Mouse (Mus musculus) midbrain, embryonic 12.5 days (tissue): ENCODE data around the gene Sept12. TPM values are rescaled to one million over a fixed set of nuclear protein-coding genes. Genes with fewer than 3 reads are reported as not detected.

ENCODE experiments used
- ATAC-seq: fragments of 200-750 bp; cut with Nextera tagmentation; 2 replicates; pipeline ENCODE4 v1.8.0; 2017; ENCODE audit warnings: low read depth, moderate TSS enrichment, moderate library complexity; ENCODE audit not compliant: low FRiP score
- H3K27ac ChIP-seq: fragments of 300-500 bp; sonication (generic); replicated peaks from 2 replicates; pipeline ENCODE4 v1.5.1; 2016; ENCODE audit warnings: mild to moderate bottlenecking
- H3K27me3 ChIP-seq: fragments of 300-500 bp; sonication (generic); 2 replicates; pipeline ENCODE4 v1.6.1; 2016; ENCODE audit warnings: mild to moderate bottlenecking
- H3K36me3 ChIP-seq: fragments of 300-500 bp; sonication (generic); 2 replicates; pipeline ENCODE4 v1.6.1; 2016
- H3K4me1 ChIP-seq: fragments of 300-500 bp; sonication (generic); 2 replicates; pipeline ENCODE4 v1.6.1; 2016
- H3K4me2 ChIP-seq: fragments of 300-500 bp; sonication (generic); replicated peaks from 2 replicates; pipeline ENCODE4 v1.6.1; 2016; ENCODE audit warnings: mild to moderate bottlenecking, moderate library complexity
- H3K4me3 ChIP-seq: fragments of 300-500 bp; sonication (generic); 2 replicates; pipeline ENCODE4 v1.5.1; 2016; ENCODE audit warnings: mild to moderate bottlenecking
- H3K9ac ChIP-seq: fragments of 300-500 bp; sonication (generic); replicated peaks from 2 replicates; pipeline ENCODE4 v1.6.1; 2016; ENCODE audit warnings: mild to moderate bottlenecking, moderate library complexity
- H3K9me3 ChIP-seq: fragments of 300-500 bp; sonication (generic); 2 replicates; pipeline ENCODE4 v1.6.1; 2016; ENCODE audit warnings: mild to moderate bottlenecking
- WGBS: fragments of 180-500 bp; shearing (Covaris S2); methylation state at CpG from one replicate; pipeline ENCODE4 v1.1.7; 2016; 5-methylcytosine and 5-hydroxymethylcytosine counted together
- polyA plus RNA-seq: library from polyadenylated mRNA; unstranded; fragments of >200 nt; fragmentation: Nextera tagmentation; extraction: Ambion mirVana; gene quantifications from 2 replicates; pipeline ENCODE4 v1.2.1, GENCODE M21; 2016

The Sept12 gene
- not detected in 2 replicates for polyA plus RNA-seq

DNA sequence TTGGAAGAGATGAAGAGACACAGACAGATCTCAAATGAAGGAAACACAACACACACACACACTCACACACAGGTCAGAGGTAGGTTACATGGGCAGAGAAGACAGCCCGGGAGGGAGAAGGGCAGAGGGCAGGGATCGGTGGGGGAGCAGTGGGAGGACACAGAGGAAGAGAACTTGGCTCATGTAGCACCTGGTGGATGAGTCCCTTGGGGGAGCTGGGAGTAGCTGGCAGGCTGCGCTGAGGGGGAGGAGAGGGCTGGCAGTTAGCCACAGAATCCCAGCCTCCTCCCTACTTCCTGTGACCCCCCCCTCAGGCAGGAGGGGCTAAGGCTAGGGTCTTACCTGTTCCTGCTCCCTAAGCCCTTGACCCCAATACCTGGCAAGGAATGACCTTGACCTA lies at the start of gene Sept12:
TSS of gene Sept12 (minus strand) at position 300 of the 400 bp plus-strand sequence.
- Histone ChIP-seq H3K36me3 (no peaks in the 10 kb centered on the region), H3K4me3 (no peak within 1 kb of the TSS), H3K4me1 (no peaks in the 10 kb centered on the region), H3K9me3 (no peaks in the 10 kb centered on the region), H3K9ac (no peak within 1 kb of the TSS), H3K4me2 (no peak within 1 kb of the TSS), H3K27me3 (no peaks in the 10 kb centered on the region), H3K27ac (no peak within 1 kb of the TSS)
- WGBS: 64% methylated on average over 3 of the region's 3 CpGs
- ATAC-seq: no peak

- Histone ChIP-seq H3K4me3 (no peak overlapping the region), H3K9me3 (no peaks in the 10 kb centered on the region), H3K27ac (no peak overlapping the region), H3K36me3 (peaks cover 71% of the 10 kb centered on the region), H3K9ac (no peak overlapping the region), H3K4me2 (no peak overlapping the region), H3K4me1 (peaks cover 16% of the 10 kb centered on the region), H3K27me3 (no peaks in the 10 kb centered on the region)
- ATAC-seq: no peak
- 98% methylated on average over 3 of the region's 3 CpGs for WGBS
Observed at GRCm38 (mm10) chr16:5045322-5045721, 47.7 kb upstream of the Sept12 start.

- H3K27me3 ChIP-seq: no peaks in the 10 kb centered on the region
- H3K9ac ChIP-seq: no peak overlapping the region
- no peak overlapping the region for H3K27ac ChIP-seq
- H3K4me2 ChIP-seq: no peak overlapping the region
- no peak overlapping the region for H3K4me3 ChIP-seq
- no peaks in the 10 kb centered on the region for H3K4me1 ChIP-seq
- H3K9me3 ChIP-seq: no peaks in the 10 kb centered on the region
- ATAC-seq: no peak
- WGBS: 89% methylated on average over 5 of the region's 5 CpGs
- peaks cover 93% of the 10 kb centered on the region for H3K36me3 ChIP-seq
Observed at GRCm38 (mm10) chr16:5036649-5037234, 39.1 kb upstream of the Sept12 start.

- 96% methylated on average over 3 of the region's 3 CpGs for WGBS
- no peak for ATAC-seq
- no peak overlapping the region for H3K4me3 ChIP-seq
- H3K9ac ChIP-seq: no peak overlapping the region
- no peaks in the 10 kb centered on the region for H3K4me1 ChIP-seq
- no peaks in the 10 kb centered on the region for H3K9me3 ChIP-seq
- H3K36me3 ChIP-seq: peaks cover 94% of the 10 kb centered on the region
- no peak overlapping the region for H3K27ac ChIP-seq
- no peak overlapping the region for H3K4me2 ChIP-seq
- H3K27me3 ChIP-seq: no peaks in the 10 kb centered on the region
Observed at GRCm38 (mm10) chr16:5035591-5035990, 37.9 kb upstream of the Sept12 start.

DNA sequence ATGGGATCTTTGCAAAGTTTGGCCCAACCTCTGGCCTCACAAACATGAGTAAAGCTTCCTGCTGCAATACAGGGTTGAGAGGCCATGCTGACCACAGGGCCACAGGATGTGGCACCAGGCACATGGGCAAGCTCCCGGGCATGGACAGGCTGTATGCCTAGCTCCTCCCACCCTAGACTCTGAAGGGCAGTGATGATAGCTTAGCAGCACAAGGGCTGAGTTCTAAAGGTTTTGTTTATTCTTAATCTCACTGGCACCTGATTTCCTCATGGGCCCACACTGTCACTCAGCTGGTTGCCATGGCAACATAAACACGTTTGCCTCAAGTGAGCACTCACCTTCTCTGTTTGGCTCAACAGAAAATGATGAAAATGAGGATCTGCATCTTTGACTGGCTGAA lies 32.2 kb upstream of the Sept12 start:
- no peak overlapping the region for H3K4me2 ChIP-seq
- H3K27me3 ChIP-seq: no peaks in the 10 kb centered on the region
- ATAC-seq: no peak
- WGBS: 73% methylated on average over 2 of the region's 2 CpGs
- no peak overlapping the region for H3K4me3 ChIP-seq
- no peaks in the 10 kb centered on the region for H3K9me3 ChIP-seq
- no peak overlapping the region for H3K27ac ChIP-seq
- H3K36me3 ChIP-seq: peaks cover 98% of the 10 kb centered on the region
- no peak overlapping the region for H3K9ac ChIP-seq
- no peaks in the 10 kb centered on the region for H3K4me1 ChIP-seq

GRCm38 (mm10) chr16:5024021-5024420 lies 26.4 kb upstream of the Sept12 start:
- Histone ChIP-seq H3K9me3 (no peaks in the 10 kb centered on the region), H3K9ac (no peak overlapping the region), H3K36me3 (peaks cover 97% of the 10 kb centered on the region), H3K4me2 (no peak overlapping the region), H3K4me3 (no peak overlapping the region), H3K27ac (no peak overlapping the region), H3K4me1 (no peaks in the 10 kb centered on the region), H3K27me3 (no peaks in the 10 kb centered on the region)
- WGBS: 94% methylated on average over 3 of the region's 3 CpGs
- ATAC-seq: no peak

- WGBS: 93% methylated on average over 4 of the region's 4 CpGs
- Histone ChIP-seq H3K9ac (no peak overlapping the region), H3K4me3 (no peak overlapping the region), H3K4me2 (no peak overlapping the region), H3K27me3 (no peaks in the 10 kb centered on the region), H3K4me1 (peaks cover 23% of the 10 kb centered on the region), H3K36me3 (peaks cover 61% of the 10 kb centered on the region), H3K27ac (peak overlapping the region; percentile 20; the same call in 1 of the 2 replicates), H3K9me3 (no peaks in the 10 kb centered on the region)
- no peak for ATAC-seq
Observed at GRCm38 (mm10) chr16:5014578-5014977, 16.9 kb upstream of the Sept12 start.

GRCm38 (mm10) chr16:5013054-5013838 lies 15.6 kb upstream of the Sept12 start, which contains the start of gene Rogdi:
Rogdi (minus strand) TSS chr16:5013553.
- no peaks in the 10 kb centered on the region for H3K27me3 ChIP-seq
- ATAC-seq: peak; percentile 100
- peak within 1 kb of the TSS; percentile 66 for H3K27ac ChIP-seq
- peaks cover 23% of the 10 kb centered on the region for H3K4me1 ChIP-seq
- H3K9me3 ChIP-seq: no peaks in the 10 kb centered on the region
- H3K9ac ChIP-seq: peak within 1 kb of the TSS; percentile 59
- 1% methylated on average over 63 of the region's 63 CpGs for WGBS
- H3K36me3 ChIP-seq: peaks cover 53% of the 10 kb centered on the region
- peak within 1 kb of the TSS; percentile 54 for H3K4me3 ChIP-seq
- peak within 1 kb of the TSS; percentile 79 for H3K4me2 ChIP-seq

DNA sequence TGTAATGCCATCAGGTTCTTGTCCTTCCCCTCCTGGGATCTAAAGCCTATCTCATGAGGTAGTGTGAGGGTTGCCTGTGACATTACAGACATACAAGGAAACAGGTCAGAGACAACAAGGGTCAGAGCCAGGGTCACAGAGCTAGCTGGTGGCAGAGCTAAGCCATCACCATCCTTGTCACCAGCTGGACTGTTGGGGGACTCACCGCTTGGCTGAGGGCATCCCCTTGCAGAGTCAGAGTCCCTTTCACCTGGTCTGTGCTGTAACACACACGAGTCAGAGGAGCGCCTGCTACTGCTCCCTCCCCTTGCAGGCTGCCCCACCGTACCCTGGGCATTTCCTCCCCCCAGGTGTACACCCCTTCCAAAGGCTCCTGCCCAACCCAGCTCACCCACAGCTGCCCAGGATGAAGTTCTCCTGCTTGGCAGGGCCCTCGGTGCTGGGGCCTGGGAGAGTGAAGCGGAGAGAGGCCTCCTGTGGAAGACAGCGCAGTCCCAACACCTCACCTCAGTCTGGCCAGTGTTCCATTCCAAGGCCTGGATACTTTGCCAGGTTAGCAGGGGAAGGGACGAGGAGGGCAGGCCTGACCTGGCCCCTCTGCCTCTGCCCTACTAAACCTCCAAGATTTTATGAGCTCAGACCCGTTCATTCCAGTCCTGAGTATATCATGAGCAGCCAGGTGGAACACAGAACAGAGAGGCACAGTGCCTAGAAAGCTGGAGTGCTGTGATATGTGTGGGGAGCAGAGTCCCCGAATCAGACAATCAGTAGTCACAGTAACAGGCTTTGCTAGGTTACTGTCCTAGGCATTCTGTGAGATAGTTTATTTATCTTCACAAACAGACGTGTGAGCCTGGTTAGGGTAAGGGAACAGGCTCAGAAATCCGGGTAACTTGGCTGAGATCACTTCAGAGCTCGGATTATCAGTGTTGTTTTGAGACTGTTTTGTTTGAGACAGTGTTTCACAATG lies 14.7 kb upstream of the Sept12 start:
- no peaks in the 10 kb centered on the region for H3K27me3 ChIP-seq

DNA sequence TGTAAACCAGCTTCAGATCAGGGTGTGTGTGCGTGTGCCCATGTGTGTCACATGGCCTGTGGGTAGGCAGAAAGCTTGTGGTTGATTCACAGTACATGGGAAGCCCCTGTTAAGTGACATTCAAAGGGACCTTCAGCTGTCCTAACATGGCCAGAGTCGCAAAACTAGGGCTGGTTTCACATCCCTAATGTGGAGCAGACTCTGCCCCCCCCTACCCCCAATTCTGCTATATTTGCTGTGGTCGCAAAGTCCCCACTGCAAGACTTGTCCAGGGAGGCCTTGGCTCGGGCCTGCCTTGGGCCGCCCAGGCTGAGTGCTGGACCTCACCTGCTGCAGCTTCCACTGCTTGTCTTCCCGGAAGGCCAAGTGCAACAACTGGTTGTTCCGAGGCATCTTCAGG lies 13.6 kb upstream of the Sept12 start:
- WGBS: 83% methylated on average over 7 of the region's 7 CpGs

More for the DNA sequence above, 14.7 kb upstream of the Sept12 start:
- peaks cover 44% of the 10 kb centered on the region for H3K36me3 ChIP-seq
- WGBS: 55% methylated on average over 13 of the region's 13 CpGs
- H3K9ac ChIP-seq: peak overlapping the region; percentile 59
- peak overlapping the region; percentile 66; the same call in 1 of the 2 replicates for H3K27ac ChIP-seq
- peak overlapping the region; percentile 79 for H3K4me2 ChIP-seq
- ATAC-seq: no peak
- H3K4me3 ChIP-seq: peak overlapping the region; percentile 54
- no peaks in the 10 kb centered on the region for H3K9me3 ChIP-seq
- H3K4me1 ChIP-seq: peaks cover 23% of the 10 kb centered on the region

DNA sequence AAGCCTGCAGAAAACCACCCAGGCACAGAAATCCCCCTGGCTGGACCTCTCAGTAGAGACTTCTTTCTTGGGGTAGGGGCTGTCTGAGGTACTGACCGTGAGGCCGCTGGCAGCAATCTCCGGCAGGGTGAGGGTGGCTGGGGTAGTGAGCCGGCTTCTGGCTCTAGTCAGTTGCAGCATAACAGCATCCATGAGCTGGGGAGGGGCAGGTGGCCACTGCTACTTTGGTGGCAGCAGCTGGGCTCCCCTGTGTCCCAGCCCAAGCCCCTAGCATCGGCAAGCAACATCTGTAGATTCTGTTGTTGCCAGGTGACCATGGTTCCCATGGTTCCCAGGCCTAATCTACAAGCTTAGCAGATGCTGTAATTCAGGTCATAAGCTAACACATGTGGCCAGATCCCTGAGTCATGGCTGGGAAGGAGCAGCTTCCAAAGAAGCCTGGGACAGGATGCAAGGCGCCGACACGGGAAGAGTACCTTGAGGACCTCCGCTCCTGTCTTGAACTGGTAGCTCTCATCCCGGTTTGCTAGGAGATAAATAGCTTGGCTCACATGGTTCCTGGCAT lies 12.8 kb upstream of the Sept12 start:
- Histone ChIP-seq H3K4me1 (peaks cover 23% of the 10 kb centered on the region), H3K4me2 (no peak overlapping the region), H3K4me3 (no peak overlapping the region), H3K27ac (no peak overlapping the region), H3K9me3 (no peaks in the 10 kb centered on the region), H3K9ac (0 out of 2 replicates have a peak overlapping the region, but pooled peaks have one; percentile 37), H3K27me3 (no peaks in the 10 kb centered on the region), H3K36me3 (peaks cover 26% of the 10 kb centered on the region)
- ATAC-seq: no peak
- WGBS: 88% methylated on average over 10 of the region's 10 CpGs

More for the DNA sequence above, 13.6 kb upstream of the Sept12 start:
- H3K9ac ChIP-seq: no peak overlapping the region
- H3K27me3 ChIP-seq: no peaks in the 10 kb centered on the region
- peaks cover 23% of the 10 kb centered on the region for H3K4me1 ChIP-seq
- H3K4me3 ChIP-seq: no peak overlapping the region
- H3K36me3 ChIP-seq: peaks cover 34% of the 10 kb centered on the region
- ATAC-seq: no peak
- no peak overlapping the region for H3K4me2 ChIP-seq
- no peaks in the 10 kb centered on the region for H3K9me3 ChIP-seq
- H3K27ac ChIP-seq: no peak overlapping the region
